Mouse (Mus musculus): Measurements from ENCODE around the gene Khdc4. TPM values are rescaled to one million over a fixed set of nuclear protein-coding genes. Genes with fewer than 3 reads are reported as not detected.

Khdc4 gene
- polyA plus RNA-seq, 1 experiment from 2014 or later = 87.3 TPM

GRCm38 (mm10) chr3:88716399-88717197, 31.0 kb downstream of the Khdc4 start, which contains the start of gene Rit1:
Rit1 (plus strand) TSS chr3:88716838.
- Histone ChIP-seq H3K4me3 (peak within 1 kb of the TSS; percentile 74), H3K27ac (peak within 1 kb of the TSS; percentile 87), H3K4me1 (peaks cover 17% of the 10 kb centered on the region), H3K9me3 (no peaks in the 10 kb centered on the region), H3K36me3 (peaks cover 54% of the 10 kb centered on the region), H3K27me3 (ENCODE audit: insufficient read depth, poor library complexity, severe bottlenecking) (no peaks in the 10 kb centered on the region)
- peak; percentile 93 for DNase-seq (ENCODE audit: low spot score)
- under 1% methylated on average over 27 of the region's 27 CpGs for WGBS

GRCm38 (mm10) chr3:88717198-88717798, 31.7 kb downstream of the Khdc4 start:
- peak; percentile 80 for DNase-seq (ENCODE audit: low spot score)
- no peaks in the 10 kb centered on the region for H3K27me3 ChIP-seq (ENCODE audit: insufficient read depth, poor library complexity, severe bottlenecking)
- H3K4me3 ChIP-seq = peak overlapping the region; percentile 74
- WGBS = 9% methylated on average over 9 of the region's 9 CpGs
- H3K27ac ChIP-seq = peak overlapping the region; percentile 87
- peaks cover 17% of the 10 kb centered on the region for H3K4me1 ChIP-seq
- H3K36me3 ChIP-seq = peaks cover 50% of the 10 kb centered on the region
- no peaks in the 10 kb centered on the region for H3K9me3 ChIP-seq

- Histone ChIP-seq H3K27me3 (ENCODE audit: insufficient read depth, poor library complexity, severe bottlenecking) (no peaks in the 10 kb centered on the region), H3K36me3 (peaks cover 45% of the 10 kb centered on the region), H3K4me1 (peaks cover 17% of the 10 kb centered on the region), H3K4me3 (peak overlapping the region; percentile 74), H3K27ac (no peak overlapping the region), H3K9me3 (no peaks in the 10 kb centered on the region)
- WGBS = 57% methylated on average over 1 of the region's 1 CpGs
- DNase-seq (ENCODE audit: low spot score) = no peak
Observed at GRCm38 (mm10) chr3:88717831-88718230, 32.2 kb downstream of the Khdc4 start.

DNA sequence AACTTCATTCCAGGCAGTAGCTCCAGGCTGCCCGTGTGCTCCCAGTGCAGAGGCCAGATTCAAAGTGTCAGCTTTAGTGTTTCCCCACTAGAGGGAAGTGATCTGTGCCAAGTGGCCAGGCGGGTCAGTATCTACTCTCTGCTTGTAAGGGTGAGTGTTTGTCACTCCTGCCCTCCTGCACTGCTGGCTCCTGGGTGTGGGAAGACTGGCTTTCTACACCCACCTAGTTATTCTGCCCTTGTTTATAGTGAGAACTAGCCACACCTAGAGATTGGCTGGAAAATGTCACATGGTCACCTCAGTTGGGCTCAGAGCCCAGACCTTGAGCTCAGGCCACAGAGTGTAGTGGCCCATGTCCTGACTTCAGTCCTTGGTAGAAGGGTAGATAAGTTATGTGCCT, 33.5 kb downstream of the Khdc4 start:
- H3K36me3 ChIP-seq = peaks cover 45% of the 10 kb centered on the region
- WGBS = 46% methylated on average over 2 of the region's 2 CpGs
- no peaks in the 10 kb centered on the region for H3K9me3 ChIP-seq
- H3K27me3 ChIP-seq (ENCODE audit: insufficient read depth, poor library complexity, severe bottlenecking) = no peaks in the 10 kb centered on the region
- no peak overlapping the region for H3K27ac ChIP-seq
- H3K4me1 ChIP-seq = peaks cover 17% of the 10 kb centered on the region
- peak; percentile 83 for DNase-seq (ENCODE audit: low spot score)
- no peak overlapping the region for H3K4me3 ChIP-seq

DNA sequence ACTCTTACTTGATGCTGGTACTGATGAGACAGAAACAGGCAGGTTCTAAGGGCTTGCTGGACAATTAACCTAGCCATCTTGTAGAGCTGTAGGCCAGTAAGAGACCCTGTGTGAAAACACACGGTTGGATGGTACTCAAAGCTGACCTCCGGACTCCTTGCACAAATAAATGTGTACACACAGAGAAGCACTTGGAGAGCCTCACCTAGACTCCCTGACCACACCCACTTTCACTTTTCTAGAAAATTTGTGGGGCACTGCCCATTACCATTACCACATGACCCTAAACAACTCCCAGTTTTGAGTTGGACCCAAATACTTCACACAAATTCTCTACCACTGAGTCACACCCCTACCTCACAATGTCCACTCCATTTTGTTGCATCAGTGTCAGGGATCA, 51.0 kb downstream of the Khdc4 start:
- H3K36me3 ChIP-seq = peaks cover 6% of the 10 kb centered on the region; the same call in 1 of the 2 replicates
- no peak for DNase-seq (ENCODE audit: low spot score)
- H3K27ac ChIP-seq = no peak overlapping the region
- H3K9me3 ChIP-seq = no peaks in the 10 kb centered on the region
- no peaks in the 10 kb centered on the region for H3K4me1 ChIP-seq
- H3K4me3 ChIP-seq = no peak overlapping the region
- WGBS = 88% methylated on average over 2 of the region's 2 CpGs
- no peaks in the 10 kb centered on the region for H3K27me3 ChIP-seq (ENCODE audit: insufficient read depth, poor library complexity, severe bottlenecking)

DNA sequence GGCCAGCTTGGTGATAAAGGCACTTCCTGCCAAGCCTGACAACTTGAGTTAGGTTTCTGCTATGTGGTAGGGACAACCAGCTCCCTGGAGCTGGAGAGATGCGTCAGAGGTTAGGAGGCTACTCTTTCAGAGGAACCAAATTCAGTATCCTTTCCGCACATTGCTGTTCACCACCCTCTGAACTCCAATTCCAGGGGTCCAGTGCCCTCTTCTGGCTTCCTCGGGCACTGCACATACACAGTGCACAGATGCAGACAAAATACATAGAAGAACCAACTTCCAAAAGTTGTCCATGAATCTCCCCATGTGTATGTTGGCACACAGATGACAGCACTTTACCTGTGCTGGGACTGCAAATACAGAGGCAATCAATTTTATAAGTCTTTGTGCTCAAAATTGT, 53.0 kb downstream of the Khdc4 start:
- DNase-seq (ENCODE audit: low spot score) = no peak
- no peak overlapping the region for H3K27ac ChIP-seq
- 0 out of 2 replicates have a peak, but pooled peaks cover 8% of the 10 kb centered on the region for H3K36me3 ChIP-seq
- no peaks in the 10 kb centered on the region for H3K4me1 ChIP-seq
- WGBS = 55% methylated on average over 3 of the region's 3 CpGs
- H3K4me3 ChIP-seq = no peak overlapping the region
- no peaks in the 10 kb centered on the region for H3K27me3 ChIP-seq (ENCODE audit: insufficient read depth, poor library complexity, severe bottlenecking)
- no peaks in the 10 kb centered on the region for H3K9me3 ChIP-seq

- 88% methylated on average over 3 of the region's 3 CpGs for WGBS
- no peaks in the 10 kb centered on the region for H3K4me1 ChIP-seq
- no peak overlapping the region for H3K4me3 ChIP-seq
- peaks cover 10% of the 10 kb centered on the region for H3K36me3 ChIP-seq
- H3K27me3 ChIP-seq (ENCODE audit: insufficient read depth, poor library complexity, severe bottlenecking) = no peaks in the 10 kb centered on the region
- DNase-seq (ENCODE audit: low spot score) = no peak
- no peak overlapping the region for H3K27ac ChIP-seq
- no peaks in the 10 kb centered on the region for H3K9me3 ChIP-seq
Observed at GRCm38 (mm10) chr3:88740147-88740546, 54.5 kb downstream of the Khdc4 start.

DNA sequence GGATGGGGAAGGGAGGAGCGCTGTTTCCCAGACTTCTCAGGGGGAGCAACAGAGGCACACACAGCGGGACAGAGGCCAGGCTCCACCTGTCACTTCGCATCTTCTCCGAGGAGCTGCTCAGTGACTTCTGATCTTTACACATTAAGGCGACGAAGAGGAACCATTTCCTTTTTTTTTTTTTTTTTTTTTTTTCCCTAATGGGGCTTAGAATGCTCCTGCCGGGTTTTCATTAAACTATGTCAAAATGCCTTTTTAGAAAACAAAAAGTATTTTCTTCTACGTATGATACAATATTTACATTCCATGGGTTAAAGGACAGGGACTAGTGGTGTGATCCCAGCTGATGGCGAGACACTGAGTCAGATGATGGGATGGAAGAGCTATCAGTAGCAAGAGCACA, 59.9 kb downstream of the Khdc4 start:
- Histone ChIP-seq H3K4me3 (no peak overlapping the region), H3K9me3 (peaks cover 21% of the 10 kb centered on the region), H3K27me3 (ENCODE audit: insufficient read depth, poor library complexity, severe bottlenecking) (no peaks in the 10 kb centered on the region), H3K36me3 (peaks cover 42% of the 10 kb centered on the region), H3K27ac (peak overlapping the region; percentile 16; the same call in 1 of the 2 replicates), H3K4me1 (no peaks in the 10 kb centered on the region)
- WGBS = 88% methylated on average over 9 of the region's 9 CpGs
- no peak for DNase-seq (ENCODE audit: low spot score)

- Histone ChIP-seq H3K9me3 (peaks cover 21% of the 10 kb centered on the region), H3K4me1 (no peaks in the 10 kb centered on the region), H3K4me3 (no peak overlapping the region), H3K27me3 (ENCODE audit: insufficient read depth, poor library complexity, severe bottlenecking) (no peaks in the 10 kb centered on the region), H3K36me3 (peaks cover 42% of the 10 kb centered on the region), H3K27ac (no peak overlapping the region)
- 80% methylated on average over 13 of the region's 15 CpGs for WGBS
- DNase-seq (ENCODE audit: low spot score) = no peak
Observed at GRCm38 (mm10) chr3:88746139-88746870, 60.7 kb downstream of the Khdc4 start.

GRCm38 (mm10) chr3:88746871-88747231, 61.2 kb downstream of the Khdc4 start:
- Histone ChIP-seq H3K27me3 (ENCODE audit: insufficient read depth, poor library complexity, severe bottlenecking) (no peaks in the 10 kb centered on the region), H3K9me3 (peaks cover 21% of the 10 kb centered on the region), H3K36me3 (peaks cover 37% of the 10 kb centered on the region), H3K27ac (no peak overlapping the region), H3K4me1 (no peaks in the 10 kb centered on the region), H3K4me3 (no peak overlapping the region)
- WGBS = 87% methylated on average over 4 of the region's 4 CpGs
- no peak for DNase-seq (ENCODE audit: low spot score)

DNA sequence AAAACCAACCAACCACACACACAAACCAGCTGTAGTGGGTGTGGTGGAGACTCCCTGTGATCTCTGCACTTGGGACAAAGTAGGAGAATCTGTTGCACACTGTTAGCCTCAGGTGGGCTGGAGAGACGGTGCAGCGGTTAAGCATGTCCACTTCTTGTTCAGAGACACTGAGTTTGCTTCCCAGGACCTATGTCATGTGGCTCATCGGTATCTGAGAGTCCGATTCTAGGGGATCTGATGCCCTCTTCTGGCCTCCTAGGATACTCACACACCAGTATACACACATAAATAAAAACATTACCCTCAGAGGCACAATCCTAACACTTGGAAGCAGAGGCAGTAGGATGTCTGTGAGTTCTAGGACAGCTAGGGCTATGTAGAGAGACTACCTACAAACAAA, 68.7 kb downstream of the Khdc4 start:
- peaks cover 23% of the 10 kb centered on the region for H3K4me1 ChIP-seq
- no peak for DNase-seq (ENCODE audit: low spot score)
- no peaks in the 10 kb centered on the region for H3K9me3 ChIP-seq
- no peak overlapping the region for H3K4me3 ChIP-seq
- H3K27me3 ChIP-seq (ENCODE audit: insufficient read depth, poor library complexity, severe bottlenecking) = no peaks in the 10 kb centered on the region
- H3K36me3 ChIP-seq = peaks cover 8% of the 10 kb centered on the region
- no peak overlapping the region for H3K27ac ChIP-seq
- WGBS = 64% methylated on average over 4 of the region's 4 CpGs

DNA sequence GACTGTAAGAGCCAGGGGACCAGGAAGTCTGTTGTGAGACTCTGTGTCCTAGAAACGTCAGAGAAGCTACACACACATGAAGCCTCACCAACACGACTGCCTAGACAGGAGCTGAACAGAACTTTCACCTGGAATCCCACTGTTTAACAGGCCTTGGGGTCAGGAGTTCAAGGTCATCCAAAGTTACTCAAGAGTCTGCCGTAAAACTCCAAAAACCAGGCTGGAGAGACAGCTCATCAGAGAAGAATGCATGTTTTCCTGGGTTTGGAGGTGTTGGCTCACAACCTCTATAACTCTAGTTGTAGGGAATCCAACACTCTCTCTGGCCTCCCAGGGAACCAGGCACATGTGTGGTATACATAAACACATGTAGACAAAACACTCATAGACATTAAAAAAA, 69.9 kb downstream of the Khdc4 start:
- Histone ChIP-seq H3K4me1 (peaks cover 23% of the 10 kb centered on the region), H3K27me3 (ENCODE audit: insufficient read depth, poor library complexity, severe bottlenecking) (no peaks in the 10 kb centered on the region), H3K9me3 (no peaks in the 10 kb centered on the region), H3K27ac (no peak overlapping the region), H3K36me3 (peaks cover 12% of the 10 kb centered on the region), H3K4me3 (no peak overlapping the region)
- no peak for DNase-seq (ENCODE audit: low spot score)
- WGBS = 56% methylated on average over 3 of the region's 3 CpGs

GRCm38 (mm10) chr3:88756276-88756675, 70.7 kb downstream of the Khdc4 start:
- 58% methylated on average over 4 of the region's 4 CpGs for WGBS
- Histone ChIP-seq H3K4me3 (no peak overlapping the region), H3K4me1 (peaks cover 23% of the 10 kb centered on the region), H3K27ac (peak overlapping the region; percentile 42), H3K36me3 (peaks cover 16% of the 10 kb centered on the region), H3K27me3 (ENCODE audit: insufficient read depth, poor library complexity, severe bottlenecking) (no peaks in the 10 kb centered on the region), H3K9me3 (no peaks in the 10 kb centered on the region)
- no peak for DNase-seq (ENCODE audit: low spot score)
